Mouse (Mus musculus): Measurements from ENCODE around the gene Psip1.

- TF ChIP-seq POLR2A (IDR thresholded peaks at IDR 0.05; ENCODE audit: low read depth, low read length) (no peak), CTCF (IDR thresholded peaks at IDR 0.05; ENCODE audit: extremely low read depth, insufficient read depth, insufficient read length, insufficient replicate concordance) (no peak)
Observed at GRCm38 (mm10) chr4:83489121-83489520, 2.9 kb upstream of the Psip1 start.

Measured in spleen, adult 2 months (tissue).